In the genomic region with DNA sequence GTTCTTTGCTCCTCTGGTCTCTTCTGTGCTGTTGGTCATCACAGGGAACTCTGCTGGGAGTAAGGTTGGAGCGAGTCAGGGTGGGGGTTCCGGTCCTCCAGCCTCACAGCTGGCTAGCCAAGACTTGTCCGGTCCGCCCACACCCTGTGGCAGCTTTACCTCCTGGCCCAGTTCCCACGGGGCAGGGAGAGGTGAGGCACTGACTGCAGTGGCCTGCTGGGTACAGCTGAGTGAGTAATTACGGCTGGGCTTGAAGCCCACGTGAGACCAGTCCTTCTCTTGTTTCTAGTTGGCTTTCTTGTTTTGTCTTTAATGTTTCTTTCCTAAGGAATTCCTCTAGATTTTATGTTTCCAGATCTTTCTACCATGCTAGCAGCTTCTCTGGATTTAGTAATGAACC, we compare ENCODE assay signal across 9 mouse cellular contexts. TPM values are rescaled to one million over a fixed set of nuclear protein-coding genes. Genes with fewer than 3 reads are reported as not detected.
DNase-seq lines count a peak whose midpoint lies in the region; ATAC-seq and TF ChIP-seq lines count a peak whose summit lies in the region.
"Had no signal": no experiment of that assay in that cellular context is flagged by ENCODE, and none has a peak within 500 bp of the region (broad histone marks: within the 10 kb centered on the region; RNA-seq: fewer than 3 reads in every experiment).

No protein-coding gene starts in this region.

- H3K79me2 ChIP-seq in myocyte (ENCODE audit: control insufficient read depth, insufficient read depth) = peaks cover 55% of the 10 kb centered on the region

- H3K9me3 ChIP-seq in kidney, embryonic 14.5 days (ENCODE audit: control insufficient read depth, low read length) = no peaks in the 10 kb centered on the region

- H3ac ChIP-seq in myocyte (ENCODE audit: control insufficient read depth, insufficient read length) = no peak overlapping the region

- peak; percentile 73; the same call in 1 of the 2 replicates for ATAC-seq in kidney, embryonic 14.5 days (ENCODE audit: low FRiP score, low TSS enrichment)
- ATAC-seq in erythroid progenitor cell, adult 5-6 weeks (replicated peaks; ENCODE audit: low FRiP score, poor library complexity, severe bottlenecking) = no peak

- TF ChIP-seq POLR2A in myocyte (IDR thresholded peaks at IDR 0.05; ENCODE audit: insufficient read length, low read depth) = no peak

- H3K4me2 ChIP-seq in kidney, embryonic 14.5 days (replicated peaks; ENCODE audit: low read depth, low read length) = no peak overlapping the region
- H3K4me2 ChIP-seq in myocyte (ENCODE audit: low read depth) = peak overlapping the region; percentile 67

- no peak overlapping the region for H3K9ac ChIP-seq in kidney, embryonic 14.5 days (ENCODE audit: low read depth, low read length)

- H3K4me1 ChIP-seq in kidney, embryonic 14.5 days (ENCODE audit: control insufficient read depth, insufficient read depth, low read length) = peaks cover 32% of the 10 kb centered on the region

- H3K4me3 ChIP-seq in kidney, embryonic 14.5 days (ENCODE audit: low read length) = no peak overlapping the region
- H3K4me3 ChIP-seq in myocyte = no peak overlapping the region

- WGBS in kidney, embryonic 14.5 days = 15% methylated on average over 7 of the region's 7 CpGs

- no peaks in the 10 kb centered on the region for H3K27me3 ChIP-seq in kidney, embryonic 14.5 days (ENCODE audit: control insufficient read depth, insufficient read depth, low read length)
- no peaks in the 10 kb centered on the region for H3K27me3 ChIP-seq in myocyte (ENCODE audit: control insufficient read depth, insufficient read depth, insufficient read length)

- peak; percentile 45 for DNase-seq in cerebellum, adult 11-12 months
- DNase-seq in cerebellum, postnatal 4 days (ENCODE audit: low spot score in 2 of 2) = no peak
- DNase-seq in cerebellum, adult 8-10 months = peak; percentile 34
- DNase-seq in heart, adult 18-20 months = peak; percentile 67 to 83
- DNase-seq in c-Kit-positive CD71-positive TER-119-positive erythroid progenitor cells, embryonic 14.5 days (ENCODE audit: low spot score) = no peak

- H3K36me3 ChIP-seq in kidney, embryonic 14.5 days (ENCODE audit: control insufficient read depth, insufficient read depth, low read length) = no peaks in the 10 kb centered on the region
- H3K36me3 ChIP-seq in myocyte (ENCODE audit: control insufficient read depth, insufficient read depth) = no peaks in the 10 kb centered on the region

- no peak overlapping the region; the same call in 1 of the 2 replicates for H3K27ac ChIP-seq in kidney, embryonic 14.5 days (ENCODE audit: low read depth, low read length)

TF ChIP-seq in myocyte, 11 proteins besides CTCF, POLR2A, EP300 and RAD21:
- TF ChIP-seq MYOG (IDR thresholded peaks at IDR 0.05; ENCODE audit: control insufficient read depth in 1 of 3, insufficient read depth in 1 of 3, insufficient read length in 2 of 3, low read depth in 2 of 3) (peak in 1 of 3 experiments; percentile 70), E2F4 (IDR thresholded peaks at IDR 0.05; ENCODE audit: insufficient read depth) (no peak), TCF12 (IDR thresholded peaks at IDR 0.05; ENCODE audit: insufficient read depth, poor library complexity, severe bottlenecking) (no peak), REST (IDR thresholded peaks at IDR 0.05; ENCODE audit: insufficient read depth, insufficient read length) (no peak), CEBPB (IDR thresholded peaks at IDR 0.05; ENCODE audit: insufficient read depth, poor library complexity, severe bottlenecking) (no peak), TCF3 (IDR thresholded peaks at IDR 0.05; ENCODE audit: insufficient read length, low read depth) (no peak), MAX (IDR thresholded peaks at IDR 0.05; ENCODE audit: low read depth) (no peak), SRF (IDR thresholded peaks at IDR 0.05; ENCODE audit: control insufficient read depth, insufficient read length, low read depth) (no peak), MYOD1 (IDR thresholded peaks at IDR 0.05; ENCODE audit: control insufficient read depth in 1 of 3, insufficient read length in 2 of 3, low read depth in 2 of 3) (peak in 2 of 3 experiments; percentile 37 to 79), POLR2AphosphoS2 (IDR thresholded peaks at IDR 0.05; ENCODE audit: insufficient read length, low read depth) (no peak), USF1 (IDR thresholded peaks at IDR 0.05; ENCODE audit: low read depth) (peak; percentile 33)

RNA-seq across cellular contexts. Expression of a gene that starts 22.8 kb away (rescaled TPM):
- 10 to 100 TPM; 41.3 to 48.0 TPM for total RNA-seq in heart, adult 18-20 months (2021)
- polyA plus RNA-seq in kidney, embryonic 14.5 days (2014; fragmentation: Nextera tagmentation; extraction: Ambion mirVana) = 14.7 and 21.0 TPM in 2 replicates
- 34.4 TPM for polyA plus RNA-seq in myocyte (2012; fragmentation: generic; extraction: Trizol)
- total RNA-seq in erythroid progenitor cell, adult 5-6 weeks (2015; ENCODE audit: low replicate concordance) = 4.6 and 6.8 TPM in 2 replicates
- 2.8 and 4.5 TPM in 2 replicates for total RNA-seq in erythroid progenitor cell, adult 5-6 weeks (2017; ENCODE audit: low replicate concordance)

RNA-seq across cellular contexts. Expression of a gene that starts 30.2 kb away (rescaled TPM):
- not detected for total RNA-seq in heart, adult 18-20 months (2021)
- not detected in 2 replicates for polyA plus RNA-seq in kidney, embryonic 14.5 days (2014; fragmentation: Nextera tagmentation; extraction: Ambion mirVana)
- polyA plus RNA-seq in myocyte (2012; fragmentation: generic; extraction: Trizol) = 0.10 TPM
- total RNA-seq in erythroid progenitor cell, adult 5-6 weeks (2015; ENCODE audit: low replicate concordance) = not detected in 2 replicates
- total RNA-seq in erythroid progenitor cell, adult 5-6 weeks (2017; ENCODE audit: low replicate concordance) = not detected in 2 replicates
- total RNA-seq: hematopoietic stem cell, adult 5-6 weeks had no signal

RNA-seq across cellular contexts. Expression of a gene that starts 33.6 kb away (rescaled TPM):
- total RNA-seq in heart, adult 18-20 months (2021) = not detected
- not detected in 2 replicates for polyA plus RNA-seq in kidney, embryonic 14.5 days (2014; fragmentation: Nextera tagmentation; extraction: Ambion mirVana)
- polyA plus RNA-seq in myocyte (2012; fragmentation: generic; extraction: Trizol) = 5.3 TPM
- total RNA-seq in erythroid progenitor cell, adult 5-6 weeks (2015; ENCODE audit: low replicate concordance) = not detected in 2 replicates
- total RNA-seq in erythroid progenitor cell, adult 5-6 weeks (2017; ENCODE audit: low replicate concordance) = not detected in 2 replicates
- total RNA-seq: hematopoietic stem cell, adult 5-6 weeks had no signal

RNA-seq across cellular contexts. Expression of a gene that starts 45.6 kb away (rescaled TPM):
- total RNA-seq in heart, adult 18-20 months (2021) = 1 to 10 TPM; 5.9 to 6.1 TPM
- polyA plus RNA-seq in kidney, embryonic 14.5 days (2014; fragmentation: Nextera tagmentation; extraction: Ambion mirVana) = 3.7 and 5.9 TPM in 2 replicates
- 10.2 TPM for polyA plus RNA-seq in myocyte (2012; fragmentation: generic; extraction: Trizol)
- not detected in 2 replicates for total RNA-seq in erythroid progenitor cell, adult 5-6 weeks (2015; ENCODE audit: low replicate concordance)
- total RNA-seq in erythroid progenitor cell, adult 5-6 weeks (2017; ENCODE audit: low replicate concordance) = 0.23 and 0.64 TPM in 2 replicates

RNA-seq across cellular contexts. Expression of a gene that starts 52.7 kb away (rescaled TPM):
- not detected for total RNA-seq in heart, adult 18-20 months (2021)
- polyA plus RNA-seq in kidney, embryonic 14.5 days (2014; fragmentation: Nextera tagmentation; extraction: Ambion mirVana) = not detected in 2 replicates
- not detected for polyA plus RNA-seq in myocyte (2012; fragmentation: generic; extraction: Trizol)
- not detected in 2 replicates for total RNA-seq in erythroid progenitor cell, adult 5-6 weeks (2015; ENCODE audit: low replicate concordance)
- total RNA-seq in erythroid progenitor cell, adult 5-6 weeks (2017; ENCODE audit: low replicate concordance) = not detected in 2 replicates
- total RNA-seq: hematopoietic stem cell, adult 5-6 weeks had no signal

Comparison
In these comparisons a context has a peak if more than half of its experiments do, and no peak if none do; other contexts are left out.
1. DNase-seq: peak in cerebellum, adult 11-12 months (single experiment), cerebellum, adult 8-10 months (single experiment) and heart, adult 18-20 months (2 of 2); none in cerebellum, postnatal 4 days (0 of 2) and c-Kit-positive CD71-positive TER-119-positive erythroid progenitor cells, embryonic 14.5 days (single experiment).
2. RNA of a gene that starts 22.8 kb away (total RNA-seq): 41.3 to 48.0 TPM in heart, adult 18-20 months; 2.8 to 6.8 TPM in erythroid progenitor cell, adult 5-6 weeks; every median in the first group is over 4 times any median in the second.